9 mouse cellular contexts compared by ENCODE assay signal in genomic region chr13:110696549-110696948, GRCm38 (mm10).
A peak's percentile ranks its signal among the peaks of the same experiment; 100 is the strongest.
DNase-seq lines count a peak whose midpoint lies in the region; ATAC-seq and TF ChIP-seq lines count a peak whose summit lies in the region.
"Had no signal": no experiment of that assay in that cellular context is flagged by ENCODE, and none has a peak within 500 bp of the region (broad histone marks: within the 10 kb centered on the region; RNA-seq: fewer than 3 reads in every experiment).

No protein-coding gene starts in this region.

- H3K36me3 ChIP-seq in liver, embryonic 14.5 days (replicated peaks; ENCODE audit: control insufficient read depth, insufficient read depth, low read depth), result no peaks in the 10 kb centered on the region
- no peaks in the 10 kb centered on the region for H3K36me3 ChIP-seq in forebrain, embryonic 13.5 days (ENCODE audit: poor library complexity, severe bottlenecking)
- H3K36me3 ChIP-seq: midbrain, embryonic 13.5 days had no signal

- H3K9ac ChIP-seq in liver, embryonic 14.5 days (replicated peaks), result no peak overlapping the region
- no peak overlapping the region for H3K9ac ChIP-seq in forebrain, embryonic 13.5 days
- H3K9ac ChIP-seq: midbrain, embryonic 13.5 days had no signal

- ATAC-seq in liver, embryonic 14.5 days (ENCODE audit: insufficient read depth), result peak; percentile 35; the same call in 1 of the 2 replicates
- no peak for ATAC-seq in forebrain, embryonic 13.5 days
- ATAC-seq: midbrain, embryonic 13.5 days had no signal

- TF ChIP-seq EP300 in liver, embryonic 14.5 days (IDR thresholded peaks at IDR 0.05; ENCODE audit: low read depth), result no peak

- H3K4me1 ChIP-seq in liver, embryonic 14.5 days (replicated peaks; ENCODE audit: control insufficient read depth in 2 of 2, insufficient read depth in 2 of 2, low read length in 1 of 2), result peaks cover 0 to 1% of the 10 kb centered on the region in 2 experiments; a peak in 1 of 4 replicates
- H3K4me1 ChIP-seq in forebrain, embryonic 13.5 days, result no peaks in the 10 kb centered on the region; the same call in 1 of the 2 replicates
- H3K4me1 ChIP-seq: midbrain, embryonic 13.5 days had no signal

- DNase-seq in R1 (ENCODE audit: low read depth, low spot score), result peak; percentile 28
- peak; percentile 12 for DNase-seq in adrenal gland, postnatal 10 days
- DNase-seq in heart, postnatal 10 days, result peak; percentile 63 to 76
- no peak for DNase-seq in liver, embryonic 14.5 days (ENCODE audit: low read depth in 3 of 3, low spot score in 3 of 3)
- no peak for DNase-seq in ovary, postnatal 36 days (ENCODE audit: low spot score)
- DNase-seq in B cell, adult 2 months, result no peak

- no peaks in the 10 kb centered on the region for H3K9me3 ChIP-seq in liver, embryonic 14.5 days (ENCODE audit: control insufficient read depth, low read length)
- H3K9me3 ChIP-seq in forebrain, embryonic 13.5 days (replicated peaks), result no peaks in the 10 kb centered on the region
- H3K9me3 ChIP-seq: midbrain, embryonic 13.5 days had no signal

- 45% methylated on average over 5 of the region's 5 CpGs for WGBS in liver, embryonic 14.5 days (ENCODE audit: insufficient replicate concordance)
- WGBS in forebrain, embryonic 13.5 days, result 79% methylated on average over 5 of the region's 5 CpGs

- H3K27ac ChIP-seq in liver, embryonic 14.5 days, result no peak overlapping the region
- no peak overlapping the region for H3K27ac ChIP-seq in forebrain, embryonic 13.5 days
- H3K27ac ChIP-seq: midbrain, embryonic 13.5 days had no signal

- no peak for TF ChIP-seq CTCF in liver, embryonic 14.5 days (IDR thresholded peaks at IDR 0.05; ENCODE audit: low read depth)

- no peaks in the 10 kb centered on the region for H3K27me3 ChIP-seq in liver, embryonic 14.5 days (ENCODE audit: control insufficient read depth, insufficient read depth, low read length)
- H3K27me3 ChIP-seq in forebrain, embryonic 13.5 days, result no peaks in the 10 kb centered on the region

- H3K4me2 ChIP-seq in liver, embryonic 14.5 days (ENCODE audit: low read depth), result no peak overlapping the region
- no peak overlapping the region for H3K4me2 ChIP-seq in forebrain, embryonic 13.5 days
- H3K4me2 ChIP-seq: midbrain, embryonic 13.5 days had no signal

- no peak overlapping the region for H3K4me3 ChIP-seq in liver, embryonic 14.5 days (ENCODE audit: insufficient read depth in 1 of 2, low read depth in 2 of 2, low read length in 2 of 2)
- H3K4me3 ChIP-seq in forebrain, embryonic 13.5 days, result no peak overlapping the region
- H3K4me3 ChIP-seq: left cerebral cortex, adult 2 months; midbrain, embryonic 13.5 days had no signal

- intact Hi-C loops in heart, postnatal 10 days (cut with DNase I), result loop anchor here (5.0 kb wide), 2 partner anchors 51 to 271 kb away; no protein-coding TSS in a partner anchor

Comparison
In these comparisons a context has a peak if more than half of its experiments do, and no peak if none do; other contexts are left out.
1. DNase-seq: peak in R1 (single experiment), adrenal gland, postnatal 10 days (single experiment) and heart, postnatal 10 days (2 of 2); none in liver, embryonic 14.5 days (0 of 3), ovary, postnatal 36 days (single experiment) and B cell, adult 2 months (0 of 2).